Mouse (Mus musculus): Measurements from ENCODE around the gene Bst1. TPM values are rescaled to one million over a fixed set of nuclear protein-coding genes. Genes with fewer than 3 reads are reported as not detected.

The Bst1 gene
- polyA plus RNA-seq, 1 experiment from 2014 or later: 3.6 TPM

- no peaks in the 10 kb centered on the region for H3K9me3 ChIP-seq (ENCODE audit: control insufficient read depth, low read length)
- no peaks in the 10 kb centered on the region for H3K4me1 ChIP-seq (replicated peaks; ENCODE audit: control insufficient read depth, insufficient read depth)
- H3K4me3 ChIP-seq (ENCODE audit: low read depth, low read length): no peak overlapping the region
- DNase-seq (ENCODE audit: low spot score) (peak; percentile 16), ATAC-seq (ENCODE audit: low FRiP score, low TSS enrichment) (peak; percentile 75)
- H3K36me3 ChIP-seq (ENCODE audit: control insufficient read depth, insufficient read depth, low read length): no peaks in the 10 kb centered on the region
- H3K27me3 ChIP-seq (ENCODE audit: control insufficient read depth, insufficient read depth, low read length): no peaks in the 10 kb centered on the region
- no peak overlapping the region for H3K4me2 ChIP-seq (replicated peaks; ENCODE audit: low read depth)
- no peak overlapping the region for H3K9ac ChIP-seq (ENCODE audit: low read length)
- H3K27ac ChIP-seq (replicated peaks): no peak overlapping the region
- 55% methylated on average over 5 of the region's 5 CpGs for WGBS
- TF ChIP-seq CTCF (IDR thresholded peaks at IDR 0.05; ENCODE audit: low read depth) (no peak), EP300 (optimal IDR thresholded peaks at IDR 0.05) (no peak)
These were observed 42.2 kb downstream of the Bst1 start for GRCm38 (mm10) chr5:43860670-43861431.

- no peaks in the 10 kb centered on the region for H3K9me3 ChIP-seq (ENCODE audit: control insufficient read depth, low read length)
- ATAC-seq (ENCODE audit: low FRiP score, low TSS enrichment): 0 out of 2 replicates have a peak, but pooled peaks have one; percentile 43
- no peak for TF ChIP-seq EP300 (optimal IDR thresholded peaks at IDR 0.05)
- no peak for TF ChIP-seq CTCF (IDR thresholded peaks at IDR 0.05; ENCODE audit: low read depth)
- no peaks in the 10 kb centered on the region for H3K4me1 ChIP-seq (replicated peaks; ENCODE audit: control insufficient read depth, insufficient read depth)
- H3K9ac ChIP-seq (ENCODE audit: low read length): no peak overlapping the region
- H3K27ac ChIP-seq (replicated peaks): no peak overlapping the region
- DNase-seq (ENCODE audit: low spot score): no peak
- no peaks in the 10 kb centered on the region for H3K27me3 ChIP-seq (ENCODE audit: control insufficient read depth, insufficient read depth, low read length)
- H3K4me3 ChIP-seq (ENCODE audit: low read depth, low read length): no peak overlapping the region
- no peak overlapping the region for H3K4me2 ChIP-seq (replicated peaks; ENCODE audit: low read depth)
- H3K36me3 ChIP-seq (ENCODE audit: control insufficient read depth, insufficient read depth, low read length): no peaks in the 10 kb centered on the region
- 38% methylated on average over 6 of the region's 6 CpGs for WGBS
These were observed 45.0 kb downstream of the Bst1 start for GRCm38 (mm10) chr5:43863642-43864041.

GRCm38 (mm10) chr5:43865316-43865715 is 46.6 kb downstream of the Bst1 start:
- WGBS: 68% methylated on average over 2 of the region's 2 CpGs
- TF ChIP-seq CTCF (IDR thresholded peaks at IDR 0.05; ENCODE audit: low read depth): no peak
- TF ChIP-seq EP300 (optimal IDR thresholded peaks at IDR 0.05): no peak
- DNase-seq (ENCODE audit: low spot score) (no peak), ATAC-seq (ENCODE audit: low FRiP score, low TSS enrichment) (no peak)
- no peak overlapping the region for H3K9ac ChIP-seq (ENCODE audit: low read length)
- H3K4me3 ChIP-seq (ENCODE audit: low read depth, low read length): no peak overlapping the region
- no peaks in the 10 kb centered on the region for H3K36me3 ChIP-seq (ENCODE audit: control insufficient read depth, insufficient read depth, low read length)
- no peaks in the 10 kb centered on the region for H3K4me1 ChIP-seq (replicated peaks; ENCODE audit: control insufficient read depth, insufficient read depth)
- no peak overlapping the region for H3K27ac ChIP-seq (replicated peaks)
- no peak overlapping the region for H3K4me2 ChIP-seq (replicated peaks; ENCODE audit: low read depth)
- no peaks in the 10 kb centered on the region for H3K27me3 ChIP-seq (ENCODE audit: control insufficient read depth, insufficient read depth, low read length)
- no peaks in the 10 kb centered on the region for H3K9me3 ChIP-seq (ENCODE audit: control insufficient read depth, low read length)

- TF ChIP-seq EP300 (optimal IDR thresholded peaks at IDR 0.05): no peak
- no peak for TF ChIP-seq CTCF (IDR thresholded peaks at IDR 0.05; ENCODE audit: low read depth)
- no peak for ATAC-seq (ENCODE audit: low FRiP score, low TSS enrichment)
- peak within 1 kb of the TSS; percentile 59 for H3K9ac ChIP-seq (ENCODE audit: low read length)
These were observed 49.6 kb downstream of the Bst1 start, which contains the start of gene Cd38 for GRCm38 (mm10) chr5:43868253-43868652. TSS of gene Cd38 (plus strand) at chr5:43868553.

GRCm38 (mm10) chr5:43868711-43869600 is 50.3 kb downstream of the Bst1 start:
- no peaks in the 10 kb centered on the region for H3K27me3 ChIP-seq (ENCODE audit: control insufficient read depth, insufficient read depth, low read length)
- H3K4me2 ChIP-seq (replicated peaks; ENCODE audit: low read depth): peak overlapping the region; percentile 62
- peak overlapping the region; percentile 59 for H3K9ac ChIP-seq (ENCODE audit: low read length)
- peak overlapping the region; percentile 32 for H3K4me3 ChIP-seq (ENCODE audit: low read depth, low read length)
- H3K27ac ChIP-seq (replicated peaks): peak overlapping the region; percentile 67
- 7% methylated on average over 28 of the region's 28 CpGs for WGBS
- TF ChIP-seq CTCF (IDR thresholded peaks at IDR 0.05; ENCODE audit: low read depth) (no peak), EP300 (optimal IDR thresholded peaks at IDR 0.05) (no peak)
- H3K4me1 ChIP-seq (replicated peaks; ENCODE audit: control insufficient read depth, insufficient read depth): no peaks in the 10 kb centered on the region
- no peaks in the 10 kb centered on the region for H3K9me3 ChIP-seq (ENCODE audit: control insufficient read depth, low read length)
- ATAC-seq (ENCODE audit: low FRiP score, low TSS enrichment) (peak; percentile 68), DNase-seq (ENCODE audit: low spot score) (peak; percentile 50)
- no peaks in the 10 kb centered on the region for H3K36me3 ChIP-seq (ENCODE audit: control insufficient read depth, insufficient read depth, low read length)

More at GRCm38 (mm10) chr5:43868253-43868652, 49.6 kb downstream of the Bst1 start, which contains the start of gene Cd38:
- peak within 1 kb of the TSS; percentile 32 for H3K4me3 ChIP-seq (ENCODE audit: low read depth, low read length)
- no peaks in the 10 kb centered on the region for H3K27me3 ChIP-seq (ENCODE audit: control insufficient read depth, insufficient read depth, low read length)
- no peaks in the 10 kb centered on the region for H3K4me1 ChIP-seq (replicated peaks; ENCODE audit: control insufficient read depth, insufficient read depth)
- H3K36me3 ChIP-seq (ENCODE audit: control insufficient read depth, insufficient read depth, low read length): no peaks in the 10 kb centered on the region
- no peaks in the 10 kb centered on the region for H3K9me3 ChIP-seq (ENCODE audit: control insufficient read depth, low read length)
- H3K4me2 ChIP-seq (replicated peaks; ENCODE audit: low read depth): peak within 1 kb of the TSS; percentile 62
- H3K27ac ChIP-seq (replicated peaks): peak within 1 kb of the TSS; percentile 67
- no peak for DNase-seq (ENCODE audit: low spot score)

All from stomach, postnatal 0 days (tissue).